Mouse (Mus musculus): ENCODE measurements around the gene Ctbp1. TPM values are rescaled to one million over a fixed set of nuclear protein-coding genes. Genes with fewer than 3 reads are reported as not detected.
A peak's percentile ranks its signal among the peaks of the same experiment; 100 is the strongest.

Ctbp1 gene
- polyA plus RNA-seq, 1 experiment from 2014 or later, result 221 TPM

DNA sequence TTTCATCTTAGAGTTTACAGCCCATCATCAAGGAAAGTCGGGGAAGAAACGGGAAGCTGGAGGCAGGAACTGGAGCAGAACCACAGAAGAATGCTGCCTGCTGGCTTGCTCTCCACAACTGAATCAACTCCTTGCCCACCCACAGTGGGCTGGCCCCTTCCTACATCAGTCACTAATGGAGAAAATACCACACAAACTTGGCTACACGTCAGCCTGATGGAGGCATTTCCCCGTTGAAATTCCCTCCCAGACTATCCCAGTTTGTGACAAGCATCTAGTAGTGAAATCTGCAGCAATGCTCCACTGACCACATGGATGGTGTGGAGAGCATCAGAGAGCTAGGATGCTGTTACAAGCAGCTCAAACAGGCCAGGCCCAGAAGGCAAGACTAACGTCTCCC, 42.0 kb downstream of the Ctbp1 start:
- Histone ChIP-seq H3K4me2 (ENCODE audit: low read depth, low read length) (no peak overlapping the region), H3K27me3 (ENCODE audit: control insufficient read depth, insufficient read depth, low read length) (no peaks in the 10 kb centered on the region), H3K9me3 (replicated peaks; ENCODE audit: control insufficient read depth, low read length) (no peaks in the 10 kb centered on the region), H3K9ac (ENCODE audit: low read length) (no peak overlapping the region), H3K4me3 (replicated peaks; ENCODE audit: low read length) (no peak overlapping the region), H3K4me1 (ENCODE audit: control insufficient read depth, insufficient read depth, low read length) (peaks cover 35% of the 10 kb centered on the region), H3K36me3 (ENCODE audit: control insufficient read depth, insufficient read depth, low read length) (no peaks in the 10 kb centered on the region), H3K27ac (ENCODE audit: low read length) (no peak overlapping the region)
- WGBS, result 82% methylated on average over 5 of the region's 5 CpGs
- ATAC-seq (ENCODE audit: insufficient read depth, low FRiP score), result no peak

DNA sequence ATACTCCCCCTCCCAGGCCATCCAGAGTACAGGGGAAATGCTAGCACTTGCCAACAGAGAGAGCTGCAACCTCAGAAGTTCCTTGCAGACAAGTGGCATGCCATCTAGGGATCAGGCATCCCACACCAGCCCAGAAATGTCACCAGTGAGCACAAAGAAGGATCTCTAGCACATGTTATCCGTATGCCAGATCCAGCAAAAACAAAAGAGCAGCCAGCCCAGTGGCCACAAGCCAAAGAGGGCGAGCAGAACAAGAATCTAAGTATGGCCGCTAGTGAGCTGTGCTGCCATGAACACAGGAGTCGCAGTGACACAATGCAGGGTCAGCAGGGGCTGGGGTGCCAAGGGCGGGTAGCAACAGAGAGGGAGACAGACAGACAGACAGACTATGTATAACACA, 44.5 kb downstream of the Ctbp1 start:
- H3K9ac ChIP-seq (ENCODE audit: low read length), result no peak overlapping the region
- H3K9me3 ChIP-seq (replicated peaks; ENCODE audit: control insufficient read depth, low read length), result no peaks in the 10 kb centered on the region
- peaks cover 30% of the 10 kb centered on the region for H3K4me1 ChIP-seq (ENCODE audit: control insufficient read depth, insufficient read depth, low read length)
- H3K27ac ChIP-seq (ENCODE audit: low read length), result peak overlapping the region; percentile 1; the same call in 1 of the 2 replicates
- ATAC-seq (ENCODE audit: insufficient read depth, low FRiP score), result no peak
- H3K27me3 ChIP-seq (ENCODE audit: control insufficient read depth, insufficient read depth, low read length), result no peaks in the 10 kb centered on the region
- H3K4me3 ChIP-seq (replicated peaks; ENCODE audit: low read length), result no peak overlapping the region
- no peaks in the 10 kb centered on the region for H3K36me3 ChIP-seq (ENCODE audit: control insufficient read depth, insufficient read depth, low read length)
- no peak overlapping the region for H3K4me2 ChIP-seq (ENCODE audit: low read depth, low read length)
- 50% methylated on average over 5 of the region's 5 CpGs for WGBS

DNA sequence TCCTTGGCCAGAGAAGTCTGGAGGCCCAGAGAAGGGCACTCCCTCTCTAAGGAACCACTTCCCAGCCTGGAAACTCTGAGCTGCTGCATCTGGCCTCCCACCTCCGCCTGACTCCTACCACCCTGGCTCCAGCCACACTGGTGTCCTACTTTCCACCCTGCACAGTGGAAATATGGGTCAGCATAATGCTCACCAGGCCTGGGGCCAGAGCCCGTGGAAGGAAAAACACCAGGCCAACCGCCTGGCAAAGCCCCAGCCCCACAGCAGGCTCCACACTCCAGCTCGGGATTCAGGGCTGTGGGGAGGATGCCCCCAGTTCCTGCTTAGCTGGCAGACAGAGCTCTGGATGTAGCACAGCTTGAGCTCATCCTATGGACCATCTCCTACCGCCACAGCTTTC, 46.4 kb downstream of the Ctbp1 start:
- Histone ChIP-seq H3K9me3 (replicated peaks; ENCODE audit: control insufficient read depth, low read length) (no peaks in the 10 kb centered on the region), H3K36me3 (ENCODE audit: control insufficient read depth, insufficient read depth, low read length) (no peaks in the 10 kb centered on the region), H3K9ac (ENCODE audit: low read length) (peak overlapping the region; percentile 32), H3K4me1 (ENCODE audit: control insufficient read depth, insufficient read depth, low read length) (peaks cover 45% of the 10 kb centered on the region), H3K4me2 (ENCODE audit: low read depth, low read length) (no peak overlapping the region), H3K4me3 (replicated peaks; ENCODE audit: low read length) (no peak overlapping the region), H3K27me3 (ENCODE audit: control insufficient read depth, insufficient read depth, low read length) (no peaks in the 10 kb centered on the region), H3K27ac (ENCODE audit: low read length) (peak overlapping the region; percentile 66)
- ATAC-seq (ENCODE audit: insufficient read depth, low FRiP score), result peak; percentile 75
- 43% methylated on average over 5 of the region's 5 CpGs for WGBS

DNA sequence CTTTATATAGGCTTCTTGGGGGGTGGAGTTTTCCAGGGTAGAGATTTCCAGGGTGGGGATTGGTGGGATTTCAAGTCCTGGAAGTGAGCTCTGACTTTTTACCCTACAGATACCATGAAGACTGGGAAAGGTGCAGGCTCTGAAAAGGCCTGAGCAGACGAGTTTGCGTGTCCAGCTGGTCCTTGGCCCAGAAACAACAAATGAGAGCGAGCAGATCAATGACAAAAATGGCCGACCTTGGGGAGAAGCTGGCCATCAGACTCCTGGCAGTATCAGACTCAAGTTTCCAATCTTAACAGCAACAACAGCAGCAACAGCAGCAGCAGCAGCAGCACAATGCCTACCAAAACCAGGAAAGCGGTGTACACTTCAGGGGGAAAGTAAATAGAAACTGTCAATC, 49.1 kb downstream of the Ctbp1 start:
- no peak overlapping the region for H3K4me3 ChIP-seq (replicated peaks; ENCODE audit: low read length)
- no peaks in the 10 kb centered on the region for H3K27me3 ChIP-seq (ENCODE audit: control insufficient read depth, insufficient read depth, low read length)
- H3K9me3 ChIP-seq (replicated peaks; ENCODE audit: control insufficient read depth, low read length), result no peaks in the 10 kb centered on the region
- no peak overlapping the region for H3K9ac ChIP-seq (ENCODE audit: low read length)
- H3K4me2 ChIP-seq (ENCODE audit: low read depth, low read length), result no peak overlapping the region
- no peaks in the 10 kb centered on the region for H3K36me3 ChIP-seq (ENCODE audit: control insufficient read depth, insufficient read depth, low read length)
- 74% methylated on average over 5 of the region's 5 CpGs for WGBS
- ATAC-seq (ENCODE audit: insufficient read depth, low FRiP score), result no peak
- peaks cover 50% of the 10 kb centered on the region for H3K4me1 ChIP-seq (ENCODE audit: control insufficient read depth, insufficient read depth, low read length)
- no peak overlapping the region for H3K27ac ChIP-seq (ENCODE audit: low read length)

DNA sequence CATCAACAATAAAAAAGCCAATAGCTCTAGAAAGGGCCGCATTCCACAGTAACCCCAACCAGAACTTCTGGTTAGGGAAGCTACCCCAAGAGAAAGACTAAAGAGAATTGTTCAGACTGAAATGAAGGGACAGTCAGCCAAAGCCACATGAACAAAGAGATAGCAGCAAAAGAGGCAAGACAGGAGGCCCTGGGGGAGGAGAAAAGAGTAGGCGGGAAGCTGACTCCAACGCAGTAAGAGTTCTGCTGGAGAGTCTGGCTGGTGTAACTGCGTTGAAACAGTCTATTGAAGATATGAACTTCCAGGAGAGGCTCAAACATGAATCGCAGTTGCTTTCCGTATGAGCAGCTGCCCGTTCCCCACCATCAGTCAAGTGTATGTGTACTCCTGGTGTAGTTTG, 50.3 kb downstream of the Ctbp1 start:
- Histone ChIP-seq H3K27ac (ENCODE audit: low read length) (0 out of 2 replicates have a peak overlapping the region, but pooled peaks have one; percentile 0), H3K4me3 (replicated peaks; ENCODE audit: low read length) (no peak overlapping the region), H3K4me2 (ENCODE audit: low read depth, low read length) (no peak overlapping the region), H3K9me3 (replicated peaks; ENCODE audit: control insufficient read depth, low read length) (no peaks in the 10 kb centered on the region), H3K9ac (ENCODE audit: low read length) (no peak overlapping the region), H3K36me3 (ENCODE audit: control insufficient read depth, insufficient read depth, low read length) (no peaks in the 10 kb centered on the region), H3K4me1 (ENCODE audit: control insufficient read depth, insufficient read depth, low read length) (peaks cover 50% of the 10 kb centered on the region), H3K27me3 (ENCODE audit: control insufficient read depth, insufficient read depth, low read length) (no peaks in the 10 kb centered on the region)
- no peak for ATAC-seq (ENCODE audit: insufficient read depth, low FRiP score)
- WGBS, result 67% methylated on average over 7 of the region's 7 CpGs

DNA sequence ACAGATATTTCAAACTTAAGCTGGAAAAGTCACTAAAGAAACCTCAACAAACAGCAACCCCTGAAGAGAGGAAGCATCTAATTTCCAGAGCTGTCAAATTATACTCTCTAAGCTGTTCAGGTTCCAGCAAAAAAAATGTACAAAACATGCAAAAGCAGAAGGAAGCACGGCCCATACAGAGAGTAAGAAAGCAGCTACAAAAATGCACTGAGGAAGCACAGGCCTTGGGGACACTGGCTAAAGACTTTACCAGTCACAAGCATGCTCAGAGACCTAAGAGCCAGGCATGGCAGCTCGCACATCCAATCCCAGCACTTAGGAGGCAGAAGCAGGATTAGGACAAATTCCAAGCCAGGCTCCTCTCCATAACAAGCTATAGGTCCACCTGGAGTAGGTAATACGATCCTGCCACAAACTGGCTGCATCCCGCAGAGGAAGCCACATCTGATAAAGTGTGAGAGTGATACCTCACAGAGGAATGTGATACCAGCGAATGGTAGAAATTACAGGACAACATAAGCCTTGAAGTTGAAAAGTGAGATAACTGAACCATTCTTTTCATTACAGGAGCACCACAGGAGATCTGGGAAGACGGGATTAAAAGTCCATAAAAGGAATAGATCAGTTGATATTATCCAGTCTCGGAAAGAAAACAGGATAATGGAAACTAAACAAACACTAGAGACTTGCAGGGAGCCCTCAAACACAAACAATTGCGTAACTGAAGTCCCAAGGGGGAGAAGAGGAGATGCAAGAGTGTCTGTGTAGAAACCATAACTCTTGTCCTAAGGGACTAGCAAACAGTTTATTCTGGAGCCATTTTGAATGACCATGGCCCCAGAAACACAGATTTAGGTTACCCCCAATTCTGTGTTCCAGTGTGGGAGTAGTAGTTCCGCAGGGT, 51.7 kb downstream of the Ctbp1 start:
- Histone ChIP-seq H3K27me3 (ENCODE audit: control insufficient read depth, insufficient read depth, low read length) (no peaks in the 10 kb centered on the region), H3K9me3 (replicated peaks; ENCODE audit: control insufficient read depth, low read length) (no peaks in the 10 kb centered on the region), H3K4me1 (ENCODE audit: control insufficient read depth, insufficient read depth, low read length) (peaks cover 51% of the 10 kb centered on the region), H3K27ac (ENCODE audit: low read length) (peak overlapping the region; percentile 53), H3K36me3 (ENCODE audit: control insufficient read depth, insufficient read depth, low read length) (no peaks in the 10 kb centered on the region), H3K4me2 (ENCODE audit: low read depth, low read length) (no peak overlapping the region), H3K4me3 (replicated peaks; ENCODE audit: low read length) (no peak overlapping the region), H3K9ac (ENCODE audit: low read length) (no peak overlapping the region)
- ATAC-seq (ENCODE audit: insufficient read depth, low FRiP score), result no peak
- 42% methylated on average over 9 of the region's 9 CpGs for WGBS

DNA sequence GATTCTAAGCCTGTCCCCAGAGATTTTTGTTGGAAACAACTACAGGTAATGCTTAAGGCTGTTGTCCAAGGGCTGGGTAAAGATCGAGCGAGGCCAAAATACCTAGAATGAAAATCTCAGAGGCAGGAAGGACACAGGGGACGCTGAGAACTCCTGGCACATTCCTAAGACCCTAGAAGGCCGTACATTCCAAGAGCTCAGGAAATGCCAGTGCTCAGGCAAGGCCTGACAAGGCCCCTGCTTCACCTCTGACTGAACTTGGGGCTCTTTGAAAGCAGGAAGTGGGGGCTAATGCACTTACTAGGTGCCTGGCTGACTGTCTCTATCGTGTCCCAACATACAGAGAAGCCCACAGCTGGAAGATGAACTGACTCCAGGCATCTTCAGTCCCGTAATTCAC, 52.4 kb downstream of the Ctbp1 start:
- no peaks in the 10 kb centered on the region for H3K27me3 ChIP-seq (ENCODE audit: control insufficient read depth, insufficient read depth, low read length)

DNA sequence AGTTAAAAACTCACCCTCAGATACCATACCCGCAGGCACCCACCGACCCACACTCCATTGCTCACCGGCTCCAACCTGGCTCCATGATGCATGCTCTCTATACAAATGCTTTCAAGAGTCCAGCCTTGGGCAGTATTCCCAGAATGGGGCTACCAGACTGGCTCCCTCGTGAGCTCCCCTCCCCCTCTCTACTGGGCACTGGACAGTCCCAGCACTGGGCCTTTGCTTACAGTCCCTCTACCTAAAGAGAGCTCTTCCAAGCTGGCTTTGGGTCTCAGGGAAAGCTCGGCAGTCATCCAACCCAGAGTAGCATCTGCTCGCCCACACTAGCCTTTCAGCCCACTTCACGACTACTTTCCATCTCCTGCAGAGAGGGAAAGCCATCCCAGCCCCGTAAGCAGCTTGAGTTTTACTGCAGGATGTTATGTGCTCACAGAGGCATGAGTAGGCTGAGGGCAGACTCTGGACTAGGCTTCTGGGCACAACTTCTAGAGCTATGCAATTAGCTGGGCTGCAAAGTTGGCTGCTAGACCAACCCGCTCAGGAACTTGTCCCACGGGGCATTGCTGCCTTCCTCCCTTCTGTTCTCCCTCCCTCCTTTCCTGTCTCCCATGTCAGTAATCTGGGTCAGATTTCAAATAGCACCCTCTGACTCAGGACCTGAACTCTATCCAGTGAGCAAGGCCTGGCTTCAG, 54.3 kb downstream of the Ctbp1 start:
- H3K9ac ChIP-seq (ENCODE audit: low read length), result no peak overlapping the region
- peaks cover 68% of the 10 kb centered on the region for H3K4me1 ChIP-seq (ENCODE audit: control insufficient read depth, insufficient read depth, low read length)
- WGBS, result 80% methylated on average over 10 of the region's 10 CpGs

More for the DNA sequence above, 52.4 kb downstream of the Ctbp1 start:
- no peaks in the 10 kb centered on the region for H3K9me3 ChIP-seq (replicated peaks; ENCODE audit: control insufficient read depth, low read length)
- H3K9ac ChIP-seq (ENCODE audit: low read length), result no peak overlapping the region
- H3K4me1 ChIP-seq (ENCODE audit: control insufficient read depth, insufficient read depth, low read length), result peaks cover 56% of the 10 kb centered on the region
- H3K4me2 ChIP-seq (ENCODE audit: low read depth, low read length), result no peak overlapping the region
- no peak overlapping the region for H3K4me3 ChIP-seq (replicated peaks; ENCODE audit: low read length)
- WGBS, result 52% methylated on average over 6 of the region's 6 CpGs
- H3K36me3 ChIP-seq (ENCODE audit: control insufficient read depth, insufficient read depth, low read length), result no peaks in the 10 kb centered on the region
- no peak overlapping the region for H3K27ac ChIP-seq (ENCODE audit: low read length)
- ATAC-seq (ENCODE audit: insufficient read depth, low FRiP score), result no peak

DNA sequence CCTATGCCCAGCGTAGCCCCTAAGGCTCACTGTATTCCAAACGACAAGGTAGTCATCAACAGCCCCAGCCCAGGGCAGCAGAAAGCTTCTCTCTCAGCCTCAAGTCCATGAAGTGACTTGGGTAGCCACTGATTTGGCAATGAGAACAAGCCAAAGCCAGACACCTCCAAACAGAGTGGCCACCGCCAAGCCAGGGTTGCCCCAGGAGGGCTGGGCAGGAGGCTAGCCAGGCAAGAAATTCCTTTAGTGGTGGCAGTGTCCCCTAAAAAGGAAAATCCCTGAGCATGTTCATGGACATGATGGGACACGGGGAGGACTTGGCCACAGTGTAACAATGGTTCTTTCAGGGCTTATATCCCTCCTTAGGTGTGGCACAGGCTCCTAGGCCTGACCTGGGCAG, 55.0 kb downstream of the Ctbp1 start:
- Histone ChIP-seq H3K4me3 (replicated peaks; ENCODE audit: low read length) (no peak overlapping the region), H3K27ac (ENCODE audit: low read length) (peak overlapping the region; percentile 95; the same call in 1 of the 2 replicates), H3K9me3 (replicated peaks; ENCODE audit: control insufficient read depth, low read length) (no peaks in the 10 kb centered on the region), H3K4me2 (ENCODE audit: low read depth, low read length) (no peak overlapping the region), H3K36me3 (ENCODE audit: control insufficient read depth, insufficient read depth, low read length) (no peaks in the 10 kb centered on the region), H3K9ac (ENCODE audit: low read length) (no peak overlapping the region), H3K4me1 (ENCODE audit: control insufficient read depth, insufficient read depth, low read length) (peaks cover 65% of the 10 kb centered on the region), H3K27me3 (ENCODE audit: control insufficient read depth, insufficient read depth, low read length) (no peaks in the 10 kb centered on the region)
- whole genome bisulfite sequencing, result 93% methylated on average over 4 of the region's 4 CpGs
- ATAC-seq (ENCODE audit: insufficient read depth, low FRiP score), result no peak

More for the DNA sequence above, 54.3 kb downstream of the Ctbp1 start:
- Histone ChIP-seq H3K4me3 (replicated peaks; ENCODE audit: low read length) (no peak overlapping the region), H3K4me2 (ENCODE audit: low read depth, low read length) (no peak overlapping the region), H3K27me3 (ENCODE audit: control insufficient read depth, insufficient read depth, low read length) (no peaks in the 10 kb centered on the region), H3K36me3 (ENCODE audit: control insufficient read depth, insufficient read depth, low read length) (no peaks in the 10 kb centered on the region), H3K9me3 (replicated peaks; ENCODE audit: control insufficient read depth, low read length) (no peaks in the 10 kb centered on the region), H3K27ac (ENCODE audit: low read length) (no peak overlapping the region)
- ATAC-seq (ENCODE audit: insufficient read depth, low FRiP score), result no peak

All from stomach, embryonic 16.5 days (tissue).